Mouse (Mus musculus) left cerebral cortex, adult 9 months (tissue): ENCODE results near the gene Aanat.

Experiments
- DNase-seq, 2 experiments: peaks; one replicate each; pipeline ENCODE4 v3.0.0; 2022; ENCODE audit warnings: low spot score in 2 of 2

Aanat gene

DNA sequence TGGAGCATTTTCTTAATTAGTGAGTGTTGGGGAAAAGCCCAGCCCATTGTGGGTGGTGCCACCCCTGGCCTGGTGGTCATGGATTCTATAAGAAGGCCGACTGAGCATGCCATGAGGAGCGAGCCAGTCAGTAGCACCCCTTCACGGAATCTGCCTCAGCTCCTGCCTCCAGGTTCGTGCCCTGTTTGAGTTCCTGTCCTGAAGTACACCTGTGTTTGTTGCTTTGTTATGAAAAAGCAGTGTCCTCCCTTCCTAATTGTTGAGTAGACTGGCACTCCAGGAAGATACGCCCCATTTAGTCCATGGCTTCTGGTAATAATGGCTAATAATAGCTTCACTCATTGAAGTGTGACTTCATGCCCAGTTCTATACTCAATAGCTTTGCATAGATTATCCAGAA, at the start of gene Aanat:
Aanat (plus strand) TSS at position 123 of the 400 bp plus-strand sequence.
- no peak for DNase-seq

DNA sequence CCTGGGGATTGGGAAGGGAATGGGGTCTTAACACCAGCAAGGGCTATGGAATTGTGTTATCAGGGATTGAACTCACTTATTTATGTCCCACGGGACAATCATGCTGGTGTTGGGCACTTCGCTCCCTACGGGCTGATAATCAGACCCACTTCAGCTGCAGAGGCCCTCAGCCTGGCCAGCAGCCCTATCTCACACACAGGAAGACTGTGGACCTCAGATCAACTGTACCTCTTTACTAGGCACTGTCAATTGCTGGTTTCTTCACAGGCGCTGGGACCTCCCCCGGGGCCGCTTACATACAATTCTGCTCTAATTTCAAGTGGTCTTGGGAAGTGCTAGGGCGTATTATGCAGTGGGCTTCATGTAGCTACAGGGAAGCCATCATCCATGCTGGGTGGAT, 49.5 kb upstream of the Aanat start:
- DNase-seq: no peak

DNA sequence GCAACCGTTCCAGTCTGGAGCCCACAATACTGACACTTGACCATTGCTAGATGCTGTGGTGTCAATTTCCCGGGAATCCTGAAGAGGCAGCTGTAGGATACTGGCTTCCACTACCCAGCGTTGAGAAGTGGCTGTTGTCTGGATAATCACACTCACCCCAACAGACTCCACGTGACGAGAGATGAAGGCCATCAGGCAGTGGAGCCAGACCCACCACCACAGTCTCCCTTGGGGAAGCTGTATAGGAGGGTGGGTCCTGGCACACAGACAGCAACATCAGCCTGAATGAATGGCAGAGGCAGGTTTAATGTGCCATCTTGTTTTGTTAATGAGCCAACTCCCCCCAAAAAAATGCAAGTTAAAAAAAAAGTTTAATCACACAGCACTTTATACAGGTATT, 48.8 kb upstream of the Aanat start:
- no peak for DNase-seq

DNA sequence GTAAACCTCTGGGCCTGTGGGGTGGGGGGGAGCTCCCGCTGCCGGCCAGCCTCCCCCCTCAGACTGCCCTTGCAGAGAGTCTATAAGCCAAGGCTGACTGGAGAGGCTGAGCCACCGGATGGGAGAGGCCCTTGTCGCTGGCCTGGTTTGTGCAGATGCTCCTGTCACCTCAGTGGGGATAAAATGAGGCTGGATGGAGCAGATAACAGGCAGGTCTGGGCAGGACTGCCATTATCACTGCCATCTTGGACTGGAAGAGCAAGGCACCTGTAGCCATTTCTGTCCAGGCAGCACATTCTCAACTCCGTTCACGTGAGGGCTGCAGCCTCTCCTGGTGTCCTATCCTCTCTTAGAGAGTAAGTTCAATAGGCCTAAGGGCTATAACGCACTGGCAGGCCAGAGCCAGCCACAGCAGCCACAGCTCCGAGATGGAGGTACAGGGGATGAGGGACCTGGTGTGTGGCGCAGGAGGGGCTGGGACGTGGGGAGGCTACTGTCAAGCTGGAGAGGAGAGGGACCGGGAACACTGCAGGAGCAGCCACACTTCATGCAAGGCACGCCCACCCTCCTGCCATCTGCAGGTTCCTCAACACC, 48.0 kb upstream of the Aanat start:
- no peak for DNase-seq

DNA sequence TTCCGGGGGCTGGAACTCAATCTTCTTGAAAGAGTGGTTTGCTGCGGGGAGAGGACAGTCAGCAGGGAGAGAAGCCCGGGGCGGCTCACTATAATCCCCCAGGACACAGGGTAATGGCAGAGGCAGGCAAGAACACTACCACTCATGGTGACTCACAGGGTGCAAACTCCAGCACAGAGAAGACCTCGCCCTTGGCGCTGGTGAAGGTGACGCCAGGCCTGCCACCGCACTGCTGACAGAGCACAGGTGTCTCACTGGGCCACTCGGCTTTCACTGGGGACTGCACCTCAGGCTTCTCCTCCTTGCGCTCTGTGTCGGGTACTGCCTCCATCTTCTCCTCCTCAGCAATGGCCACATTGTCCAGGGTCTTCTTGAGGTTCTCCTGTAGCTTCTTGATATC, 45.0 kb upstream of the Aanat start:
- no peak for DNase-seq

DNA sequence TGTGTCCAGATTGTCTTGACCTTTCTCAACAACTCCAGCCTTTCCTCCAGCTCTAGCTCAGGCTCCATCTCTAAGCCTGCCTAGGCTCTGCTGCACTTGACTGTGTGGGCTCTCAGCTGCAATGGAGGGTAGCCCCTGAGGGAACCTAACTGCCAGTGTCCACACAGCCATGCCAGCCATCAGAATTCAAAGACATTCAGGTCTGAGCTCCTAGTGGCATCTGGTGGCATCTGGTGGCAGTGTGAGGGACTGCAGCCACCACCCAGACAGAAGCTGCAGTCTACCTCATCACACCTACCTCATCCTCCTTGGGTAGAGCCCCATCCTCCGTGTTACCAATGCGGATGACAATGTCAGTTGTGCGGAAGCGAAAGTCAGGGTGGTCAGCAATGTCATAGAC, 43.1 kb upstream of the Aanat start:
- peak in 1 of 2 experiments; percentile 44 for DNase-seq

DNA sequence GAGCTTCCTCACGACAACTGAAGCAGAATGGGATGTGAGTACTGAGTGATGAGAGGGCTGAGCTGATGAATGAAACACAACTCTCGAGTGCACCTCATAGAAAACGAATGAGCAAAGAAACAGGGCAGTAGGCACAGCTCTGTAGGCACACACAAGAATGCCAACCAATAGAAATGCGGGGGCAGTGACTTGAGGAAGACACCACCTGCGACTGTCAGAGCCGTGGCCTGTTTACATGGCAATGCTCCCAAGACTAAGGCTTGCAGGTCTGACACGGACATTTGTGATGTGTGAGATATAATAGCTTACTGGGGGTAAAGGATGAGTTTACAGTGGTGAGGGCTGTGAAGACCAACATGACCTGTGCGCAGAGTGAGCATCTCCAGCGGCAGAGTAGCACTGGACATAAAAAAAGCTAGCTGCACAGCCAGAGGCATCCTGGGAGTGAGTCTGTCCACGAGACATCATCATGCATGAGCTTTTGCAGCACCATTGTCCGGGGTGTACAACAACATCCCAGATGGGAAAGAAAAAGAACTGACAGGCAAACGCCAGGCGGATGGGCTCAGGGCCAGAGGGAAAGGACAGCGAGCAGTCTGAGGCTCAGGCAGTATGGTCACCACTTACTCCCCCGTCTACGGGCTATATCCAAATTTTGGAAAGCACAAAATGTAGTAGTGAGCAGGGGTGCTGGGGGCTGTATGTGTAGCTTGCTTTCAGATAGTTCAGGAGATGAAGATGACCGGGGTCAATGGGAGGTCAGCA, 38.8 kb upstream of the Aanat start:
- DNase-seq: no peak

DNA sequence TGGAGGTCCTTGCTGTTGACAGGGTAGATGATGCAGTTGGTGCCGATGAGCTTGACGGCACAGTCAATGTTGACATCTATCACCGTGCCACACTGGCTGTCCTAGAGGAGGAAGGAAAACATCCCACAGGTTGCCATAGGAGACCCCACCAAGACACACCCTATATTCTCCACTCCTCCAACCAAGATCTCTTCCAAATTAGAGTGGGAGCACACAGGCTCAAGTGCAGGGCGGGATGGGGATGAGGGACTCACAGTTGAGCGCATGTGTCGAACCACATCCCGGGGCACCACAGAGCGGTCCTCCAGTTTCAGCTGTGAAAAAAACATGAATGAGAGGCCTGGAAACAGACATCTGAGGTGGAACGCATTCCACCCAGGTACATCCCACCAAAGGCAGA, 37.5 kb upstream of the Aanat start:
- DNase-seq: no peak

DNA sequence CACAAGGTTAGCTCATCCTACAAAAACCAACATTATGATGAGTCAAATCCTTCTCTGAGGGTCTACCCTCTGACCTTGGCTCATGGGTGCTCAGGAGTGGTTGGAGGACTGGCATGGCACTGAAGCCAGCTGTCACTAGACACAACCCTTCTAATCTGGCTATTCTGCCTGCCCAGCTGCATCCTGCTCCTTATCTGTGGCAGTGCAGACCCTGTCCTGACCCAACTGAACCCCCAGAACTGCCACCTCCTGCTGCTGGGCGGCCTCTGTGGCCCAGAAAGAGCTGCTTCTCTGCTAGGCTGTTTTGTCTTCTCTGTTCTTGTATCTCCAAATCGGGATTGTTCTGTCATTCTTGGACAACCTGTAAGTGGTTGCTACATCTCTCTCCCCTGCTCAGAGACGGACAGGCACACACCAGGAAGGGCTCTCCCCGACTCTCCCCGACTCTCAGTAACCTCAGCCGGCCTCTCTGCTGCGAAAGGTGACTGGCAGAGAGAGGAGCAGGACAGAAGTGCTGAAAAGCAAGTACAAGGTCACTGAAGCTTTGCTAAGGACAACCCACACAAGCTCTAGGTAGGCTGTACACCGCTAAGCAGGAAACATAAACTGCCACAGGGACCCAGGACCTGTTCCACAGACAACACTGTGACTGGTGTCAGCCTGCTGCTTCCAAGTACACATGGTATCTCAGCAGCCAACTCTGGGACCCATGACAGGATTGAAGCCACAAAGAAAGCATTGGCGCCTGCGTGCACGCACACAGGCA, 36.8 kb upstream of the Aanat start:
- DNase-seq: no peak

DNA sequence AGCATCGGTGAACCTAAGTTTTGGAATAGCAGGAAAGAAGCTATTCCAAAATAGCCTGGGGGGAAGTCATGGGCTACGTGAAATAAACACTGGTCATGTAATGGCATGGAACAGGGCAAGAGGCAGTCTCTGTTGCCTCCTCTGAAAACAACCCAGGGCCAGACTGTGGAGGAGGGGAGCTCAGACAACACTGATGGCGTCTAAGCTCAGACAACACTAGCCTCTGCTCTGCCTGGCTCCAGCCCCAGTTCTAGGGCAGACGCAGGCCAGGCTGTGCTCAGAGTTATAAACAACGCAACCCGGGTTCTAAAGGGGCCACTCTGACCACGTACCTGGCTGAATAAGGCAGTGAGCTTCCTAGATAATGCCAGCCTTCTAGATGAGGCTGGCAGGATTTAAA, 35.5 kb upstream of the Aanat start:
- DNase-seq: no peak

DNA sequence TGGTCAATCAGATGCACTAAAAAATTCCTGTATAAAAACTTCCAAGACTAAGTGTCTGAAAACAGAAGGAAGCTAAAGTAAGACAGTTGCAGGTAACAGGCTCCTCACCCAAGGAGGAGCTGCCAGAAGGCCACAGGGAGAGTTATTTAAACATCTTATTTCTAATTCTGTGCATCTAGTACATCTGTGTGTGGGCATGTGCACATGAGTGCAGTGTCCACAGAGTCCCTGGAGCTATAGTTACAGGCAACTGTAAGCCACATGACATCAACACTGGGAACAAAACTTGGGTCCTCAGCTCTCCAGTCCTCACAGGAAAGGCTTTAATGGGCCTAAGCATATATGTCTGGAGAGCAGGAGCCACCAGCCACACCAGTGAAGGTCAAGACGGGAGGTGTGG, 34.0 kb upstream of the Aanat start:
- peak; percentile 48 to 52 for DNase-seq

DNA sequence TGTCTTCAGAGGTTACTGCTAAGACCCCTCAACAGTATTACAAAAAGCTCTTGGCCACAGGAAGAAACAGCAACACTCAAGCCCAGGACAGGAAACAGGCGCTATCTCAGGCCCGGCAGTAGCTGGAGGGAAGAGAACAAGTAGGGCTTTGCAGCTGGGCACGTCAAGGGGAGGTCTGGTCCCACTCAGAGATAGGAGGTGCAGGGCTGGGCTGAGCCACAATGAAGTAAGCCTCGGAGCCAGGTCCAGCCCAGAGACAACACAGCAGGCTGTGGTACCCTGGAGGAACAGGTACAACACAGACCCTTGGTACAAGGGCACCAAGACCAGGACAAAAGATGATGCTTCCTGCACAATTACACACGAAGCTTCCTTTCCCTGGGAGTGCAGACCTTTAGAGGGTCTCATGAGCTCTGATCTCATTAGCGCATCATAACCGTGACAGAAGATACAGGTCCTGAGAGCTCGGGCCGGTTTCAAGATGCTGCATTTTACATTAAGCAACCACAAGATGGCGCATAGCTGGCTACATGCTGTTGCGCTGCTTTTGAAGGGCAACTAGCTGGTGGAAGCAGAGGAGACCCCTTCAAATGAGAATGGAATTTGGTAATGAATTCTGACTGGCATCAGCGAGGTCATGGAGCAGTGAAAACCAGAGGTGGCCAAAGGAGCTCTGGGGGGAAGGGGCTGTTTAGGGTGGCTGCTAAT, 31.9 kb upstream of the Aanat start:
- peak in 1 of 2 experiments; percentile 44 for DNase-seq

DNA sequence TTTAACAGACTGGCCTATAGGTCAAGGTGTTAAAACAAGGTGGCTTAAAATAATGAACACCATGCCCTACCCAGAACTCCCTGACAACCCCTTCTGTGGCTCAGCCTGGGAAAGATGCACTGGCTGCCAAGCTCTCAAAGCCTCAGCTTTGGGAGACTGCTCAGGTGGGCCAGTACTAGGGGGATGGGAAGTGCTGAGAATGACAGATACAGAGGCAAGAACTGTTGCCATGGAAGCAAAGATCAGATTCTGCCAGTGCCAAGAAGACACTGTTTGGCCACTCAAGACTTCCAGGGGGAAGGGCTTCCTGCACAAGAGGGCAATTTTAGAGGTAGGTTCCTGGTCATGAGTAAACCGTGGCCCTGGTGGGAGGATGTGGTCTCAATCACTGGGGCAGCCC, 30.7 kb upstream of the Aanat start:
- DNase-seq: no peak

DNA sequence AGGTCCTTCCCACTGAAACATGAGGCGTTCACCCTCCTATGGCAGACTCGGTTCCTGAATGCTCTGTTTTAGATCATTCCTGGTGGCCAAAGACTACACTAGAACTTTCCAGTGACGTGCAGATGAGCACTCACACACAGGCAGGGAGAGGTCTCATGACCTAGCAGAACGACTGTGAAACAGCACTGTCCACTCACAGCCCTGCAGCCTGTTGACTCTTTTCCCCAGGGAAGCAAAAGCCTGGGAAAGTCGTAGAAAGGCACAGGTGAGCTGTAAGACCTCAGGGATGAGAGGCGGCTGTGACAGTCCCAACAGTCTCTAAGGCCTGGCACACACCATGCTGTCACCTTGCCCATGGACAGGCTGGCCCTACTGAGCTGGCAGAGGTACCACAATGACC, 29.9 kb upstream of the Aanat start:
- no peak for DNase-seq

DNA sequence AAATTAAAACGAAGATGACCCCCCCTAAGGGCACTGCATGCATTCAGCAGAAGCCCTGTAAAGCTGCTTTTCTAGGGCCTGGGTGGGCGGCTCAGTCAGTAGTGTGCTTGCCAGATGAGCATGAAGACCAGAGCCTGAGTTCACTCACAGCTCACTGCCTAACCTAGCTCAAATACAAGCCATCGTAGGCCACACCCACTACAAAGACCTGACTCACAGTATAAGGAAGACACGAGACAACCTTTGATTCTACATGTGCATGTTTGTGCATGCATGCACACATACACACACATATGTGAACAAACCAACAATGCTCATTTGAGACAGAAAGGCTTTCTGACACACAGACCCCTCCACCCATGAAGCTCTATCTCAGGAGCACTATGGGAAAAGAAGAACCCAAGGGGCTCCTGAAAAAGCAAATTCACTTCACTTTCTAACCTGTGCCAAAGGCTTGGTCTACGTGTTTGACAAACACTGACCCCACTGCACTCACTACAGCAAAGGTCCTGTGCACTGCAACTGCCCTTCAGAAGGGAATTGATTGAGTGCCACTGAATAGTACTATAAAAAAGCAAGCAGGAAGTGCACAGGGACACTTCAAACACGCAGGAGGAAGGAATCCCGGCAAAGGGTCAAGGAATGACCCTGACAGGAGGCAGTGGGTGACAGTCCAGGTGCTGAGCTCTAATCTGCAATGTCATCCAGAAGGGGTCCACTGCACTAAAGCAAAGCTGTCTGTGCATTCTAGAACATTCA, 20.8 kb upstream of the Aanat start:
- no peak for DNase-seq

DNA sequence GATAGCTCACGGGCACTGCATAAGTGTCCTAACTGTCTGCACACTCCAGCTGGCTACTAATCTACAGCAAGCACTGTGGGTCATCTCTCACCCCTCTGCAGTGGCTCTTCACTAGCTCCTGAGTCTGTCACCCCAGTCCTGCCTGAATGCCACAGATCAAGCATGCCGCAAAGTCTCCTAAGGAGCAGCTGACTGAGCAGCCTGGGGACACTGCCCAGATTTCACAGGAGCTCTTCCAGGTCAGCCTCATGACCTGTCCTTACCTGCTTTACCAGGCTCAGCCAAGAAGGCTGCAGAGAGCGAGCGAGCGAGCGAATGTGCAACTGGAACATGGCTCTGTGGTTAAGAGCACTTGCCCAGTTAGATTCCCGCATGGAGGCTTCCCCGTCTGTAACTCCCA, 18.7 kb upstream of the Aanat start:
- DNase-seq: no peak

DNA sequence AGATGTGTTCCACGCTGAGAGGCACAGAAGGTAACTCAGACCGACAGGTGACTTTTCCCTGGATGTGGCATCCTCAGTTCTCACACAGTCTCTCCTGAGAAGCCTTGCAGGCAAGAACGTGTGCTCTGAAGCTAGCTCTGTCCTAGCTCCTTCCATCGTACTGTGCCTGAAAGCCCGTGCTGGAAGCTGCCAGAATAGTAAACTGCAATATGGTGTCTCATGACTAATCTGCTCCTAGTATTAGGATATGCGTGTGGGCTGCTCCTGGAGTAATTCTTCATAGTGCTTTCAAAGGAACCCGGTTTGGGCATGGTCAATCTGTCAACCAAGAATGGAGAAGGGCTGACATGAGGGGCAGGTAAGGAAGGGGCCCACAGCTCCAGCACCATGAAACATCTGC, 15.4 kb upstream of the Aanat start:
- no peak for DNase-seq

DNA sequence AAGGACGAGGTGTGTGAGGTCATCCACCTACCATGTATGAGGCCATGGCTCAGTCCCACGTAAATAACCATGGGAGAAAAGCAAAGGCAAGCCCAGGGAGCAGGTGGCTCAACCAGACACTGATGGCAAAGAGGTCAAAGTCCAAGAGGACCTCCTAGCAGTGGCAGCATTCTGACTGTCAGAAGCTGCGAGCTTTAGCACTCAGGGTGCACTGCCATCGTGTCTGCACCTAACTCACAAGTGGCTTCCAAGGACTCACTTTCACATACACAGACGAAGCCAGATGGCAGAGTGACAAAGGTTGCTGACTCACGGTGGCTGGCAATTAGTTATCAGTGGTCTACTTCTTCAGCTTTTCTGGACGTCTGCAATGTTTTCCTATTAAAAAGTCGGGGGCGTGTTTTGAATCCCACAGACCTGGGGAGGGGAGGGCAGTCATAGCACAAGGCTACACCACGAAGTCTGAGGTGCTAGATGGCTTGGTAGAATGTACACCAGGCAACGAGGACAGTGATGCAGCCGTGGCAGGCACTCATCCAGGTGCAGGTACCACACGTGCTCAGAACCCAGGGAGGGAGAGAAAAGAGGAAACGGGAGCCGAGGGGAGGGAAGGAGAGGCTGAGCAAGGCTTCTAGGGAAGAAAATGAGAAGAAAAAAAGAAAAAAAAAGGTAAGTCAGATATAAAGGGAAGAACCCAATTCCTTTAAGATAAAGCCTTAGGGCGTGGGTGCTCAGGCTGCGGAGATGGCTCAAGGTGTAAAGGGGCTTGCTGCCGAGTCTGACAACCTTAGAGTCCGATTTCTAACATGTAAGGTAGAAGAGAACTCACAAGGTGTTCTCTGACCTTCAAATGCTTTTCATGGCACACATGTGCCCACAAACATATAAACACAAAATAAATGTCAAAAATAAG, 14.2 kb upstream of the Aanat start:
- no peak for DNase-seq

DNA sequence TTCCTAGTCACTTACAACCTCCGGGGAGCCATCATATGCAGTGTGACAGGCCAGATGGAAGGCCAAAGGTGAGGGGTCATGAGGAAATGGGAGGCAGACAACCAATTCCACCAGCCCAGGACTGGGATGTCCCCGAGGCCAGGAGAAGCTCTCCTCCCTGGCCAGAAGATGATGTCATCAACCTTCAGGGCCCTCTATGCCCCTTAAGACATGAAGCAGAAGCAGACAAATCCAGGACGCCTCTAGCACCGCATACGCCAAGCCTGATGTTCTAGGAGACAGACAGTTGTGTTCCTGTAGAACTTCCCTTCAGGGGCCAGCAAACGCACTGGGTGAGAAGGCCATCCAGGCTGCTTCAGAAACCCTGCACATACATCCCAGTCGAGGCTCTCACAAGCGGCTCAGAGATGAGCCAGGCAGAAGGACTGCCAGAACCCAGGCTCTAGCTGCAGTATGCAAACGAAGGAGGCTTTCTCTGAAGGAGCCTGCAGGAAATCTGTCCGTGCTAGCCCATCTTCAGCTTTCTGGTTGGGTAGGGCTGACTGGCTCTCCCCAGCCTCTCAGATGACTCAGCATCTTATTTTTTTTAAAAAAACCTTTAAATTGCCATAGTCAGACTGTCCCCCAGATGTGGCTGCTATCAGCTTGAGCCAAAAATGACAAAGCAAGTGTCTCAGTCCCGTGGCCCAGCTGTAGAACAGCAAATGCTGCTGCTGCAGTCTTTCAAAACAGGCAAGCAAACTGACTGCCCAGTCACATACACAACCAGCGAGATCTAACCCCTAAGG, 13.3 kb upstream of the Aanat start:
- DNase-seq: peak in 1 of 2 experiments; percentile 64

DNA sequence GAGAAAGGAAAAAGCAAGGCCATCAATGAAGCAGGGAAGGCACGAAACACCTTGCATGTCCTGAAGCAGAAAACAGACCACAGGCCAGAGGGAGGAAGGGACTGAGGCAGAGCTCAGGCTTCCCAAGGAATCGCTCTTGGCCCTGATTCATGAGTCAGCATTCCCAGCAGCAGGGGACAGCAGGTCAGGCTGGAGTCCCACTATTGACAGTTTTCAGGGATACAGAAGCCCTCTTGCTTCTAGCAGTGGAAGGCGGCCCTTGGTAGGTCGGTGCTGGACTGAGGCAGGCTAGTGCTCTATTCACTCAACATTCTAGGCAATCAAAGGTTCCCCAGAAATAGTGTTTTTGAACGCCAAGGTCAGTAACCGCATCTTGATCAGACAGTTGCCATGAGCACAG, 11.7 kb upstream of the Aanat start:
- DNase-seq: no peak
